Mouse (Mus musculus) WW6 (cell line): ENCODE measurements around the gene Ell2.
A peak's percentile ranks its signal among the peaks of the same experiment; 100 is the strongest.
"Not testable (repeated sequence)": the region's sequence is repeated elsewhere in the genome, so short reads cannot be mapped to it uniquely, and the experiment has no call there.

ENCODE experiments used
- DNase-seq: peaks from one replicate; pipeline ENCODE4 v3.0.0-alpha.2; 2013; ENCODE audit warnings: low read depth, low spot score

Ell2 gene

GRCm38 (mm10) chr13:75706457-75706856 lies at the start of gene Ell2:
Ell2 (plus strand) TSS chr13:75706757.
- DNase-seq: no peak

- peak; percentile 31 for DNase-seq
Observed at GRCm38 (mm10) chr13:75685438-75685837, 21.1 kb upstream of the Ell2 start.

GRCm38 (mm10) chr13:75686995-75687394 lies 19.6 kb upstream of the Ell2 start:
- DNase-seq: no peak

GRCm38 (mm10) chr13:75691625-75692024 lies 14.9 kb upstream of the Ell2 start:
- no peak for DNase-seq

- DNase-seq: no peak
Observed at GRCm38 (mm10) chr13:75693081-75693480, 13.5 kb upstream of the Ell2 start.

GRCm38 (mm10) chr13:75702814-75703213 lies 3.7 kb upstream of the Ell2 start:
- DNase-seq: no peak

- DNase-seq: peak; percentile 93
Observed at GRCm38 (mm10) chr13:75706882-75707816, 592 bp downstream of the Ell2 start.

- no peak for DNase-seq
Observed at GRCm38 (mm10) chr13:75707821-75708636, 1.5 kb downstream of the Ell2 start.

- peak; percentile 9 for DNase-seq
Observed at GRCm38 (mm10) chr13:75708637-75709002, 2.1 kb downstream of the Ell2 start.

- no peak for DNase-seq
Observed at GRCm38 (mm10) chr13:75709026-75709778, 2.6 kb downstream of the Ell2 start.

GRCm38 (mm10) chr13:75710152-75710551 lies 3.6 kb downstream of the Ell2 start:
- no peak for DNase-seq

GRCm38 (mm10) chr13:75711517-75711916 lies 5.0 kb downstream of the Ell2 start:
- DNase-seq: not testable (repeated sequence)

GRCm38 (mm10) chr13:75712544-75712943 lies 6.0 kb downstream of the Ell2 start:
- DNase-seq: not testable (repeated sequence)

- no peak for DNase-seq
Observed at GRCm38 (mm10) chr13:75714407-75714806, 7.8 kb downstream of the Ell2 start.

- DNase-seq: no peak
Observed at GRCm38 (mm10) chr13:75717638-75718302, 11.2 kb downstream of the Ell2 start.

GRCm38 (mm10) chr13:75718376-75718775 lies 11.8 kb downstream of the Ell2 start:
- no peak for DNase-seq

- no peak for DNase-seq
Observed at GRCm38 (mm10) chr13:75719645-75720044, 13.1 kb downstream of the Ell2 start.

GRCm38 (mm10) chr13:75726569-75727373 lies 20.2 kb downstream of the Ell2 start:
- no peak for DNase-seq

GRCm38 (mm10) chr13:75727932-75728331 lies 21.4 kb downstream of the Ell2 start:
- DNase-seq: no peak

- no peak for DNase-seq
Observed at GRCm38 (mm10) chr13:75729834-75730233, 23.3 kb downstream of the Ell2 start.
